Mouse (Mus musculus) ZHBTc4 (cell line): Measurements from ENCODE around the gene Grxcr1.

Source experiments
- DNase-seq: peaks from one replicate; pipeline ENCODE4 v3.0.0-alpha.2; 2011; ENCODE audit warnings: low read depth, low spot score

The Grxcr1 gene

GRCm38 (mm10) chr5:68087174-68087573, 55.5 kb downstream of the Grxcr1 start:
- no peak for DNase-seq

DNA sequence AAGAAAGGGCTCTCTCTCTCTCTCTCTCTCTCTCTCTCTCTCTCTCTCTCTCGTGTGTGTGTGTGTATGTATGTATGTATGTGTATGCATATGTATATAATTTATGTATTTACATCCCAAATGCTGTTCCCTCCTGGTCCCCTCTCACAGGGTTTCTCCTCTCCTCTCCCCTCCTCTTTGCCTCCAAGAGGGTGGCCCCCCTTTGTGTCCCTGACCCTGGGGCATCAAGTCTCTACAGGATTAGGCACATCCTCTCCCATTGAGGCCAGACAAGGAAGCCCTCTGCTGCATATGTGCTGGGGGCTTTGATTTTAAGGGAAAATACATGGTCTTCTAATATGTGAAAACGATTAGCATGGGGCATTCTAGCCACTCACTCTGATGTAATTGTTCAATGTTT, 61.5 kb downstream of the Grxcr1 start:
- no peak for DNase-seq

GRCm38 (mm10) chr5:68097665-68098624, 66.3 kb downstream of the Grxcr1 start:
- no peak for DNase-seq

DNA sequence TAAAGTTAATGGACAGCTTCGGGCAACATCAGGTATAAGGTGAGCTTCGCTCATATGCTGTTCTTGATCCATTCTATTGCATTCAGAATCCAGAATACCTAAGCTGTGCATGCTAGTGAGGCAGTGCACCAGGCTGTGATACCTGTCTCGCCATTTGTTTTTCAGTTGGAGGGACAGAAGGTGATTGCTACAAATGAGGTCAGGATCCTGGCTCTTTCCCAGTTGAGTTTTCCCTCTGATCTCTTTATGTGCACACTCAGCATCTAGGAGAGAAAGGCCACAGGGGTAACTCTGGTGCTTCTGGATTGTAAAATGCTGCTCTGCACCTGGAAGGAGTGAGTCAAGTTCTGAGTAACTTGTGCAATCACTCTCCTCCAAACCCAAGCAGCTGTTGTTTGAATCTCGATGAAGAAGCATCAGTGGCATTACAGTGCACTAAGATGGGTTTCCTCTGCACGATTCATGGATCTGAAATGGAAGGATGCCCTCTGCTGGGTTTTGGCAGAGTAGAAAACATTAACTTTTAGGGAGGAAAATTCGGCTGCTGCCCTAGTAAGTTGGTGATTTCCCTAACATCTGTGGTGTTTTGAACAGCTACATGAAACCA, 80.9 kb downstream of the Grxcr1 start:
- no peak for DNase-seq

- no peak for DNase-seq
Measured at GRCm38 (mm10) chr5:68120880-68121279, 89.2 kb downstream of the Grxcr1 start.

DNA sequence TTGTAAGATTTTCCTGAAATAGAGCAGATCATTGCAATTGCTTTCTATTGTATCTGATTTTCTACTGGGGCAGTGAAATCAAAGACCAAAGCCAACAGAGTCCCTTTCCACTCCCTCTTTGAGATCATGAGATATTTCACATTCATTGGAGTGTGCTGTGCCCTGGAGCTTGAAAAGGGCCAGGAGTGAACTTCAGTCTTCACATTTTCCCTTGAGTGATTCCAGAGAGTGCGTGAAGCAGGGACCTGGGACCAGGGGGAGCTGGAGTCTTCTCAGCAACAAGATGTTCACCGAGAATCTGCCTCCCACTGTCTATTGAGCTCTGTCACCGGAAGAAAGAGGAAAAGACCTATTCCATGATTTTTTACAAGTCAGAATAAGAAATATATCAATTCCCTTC, 91.2 kb downstream of the Grxcr1 start:
- DNase-seq, result no peak

DNA sequence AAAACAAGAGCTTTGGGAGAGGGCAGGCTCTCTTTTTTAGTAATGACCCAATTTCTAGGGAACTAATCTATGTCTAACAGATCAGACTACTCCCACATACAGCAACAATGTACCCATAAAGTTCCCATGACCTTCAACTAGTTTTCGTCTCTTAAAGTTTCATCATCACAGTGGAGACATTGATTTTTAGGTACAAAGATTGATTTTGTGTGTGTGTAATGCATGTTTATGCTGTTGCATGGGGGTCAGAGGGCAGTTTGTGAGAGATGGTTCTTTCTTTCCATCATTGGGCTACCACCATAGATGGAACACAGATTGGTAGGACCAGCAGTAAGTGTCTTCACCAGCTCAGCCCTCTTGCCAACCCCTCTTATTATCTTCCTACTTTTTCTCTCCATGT, 93.8 kb downstream of the Grxcr1 start:
- DNase-seq, result no peak

DNA sequence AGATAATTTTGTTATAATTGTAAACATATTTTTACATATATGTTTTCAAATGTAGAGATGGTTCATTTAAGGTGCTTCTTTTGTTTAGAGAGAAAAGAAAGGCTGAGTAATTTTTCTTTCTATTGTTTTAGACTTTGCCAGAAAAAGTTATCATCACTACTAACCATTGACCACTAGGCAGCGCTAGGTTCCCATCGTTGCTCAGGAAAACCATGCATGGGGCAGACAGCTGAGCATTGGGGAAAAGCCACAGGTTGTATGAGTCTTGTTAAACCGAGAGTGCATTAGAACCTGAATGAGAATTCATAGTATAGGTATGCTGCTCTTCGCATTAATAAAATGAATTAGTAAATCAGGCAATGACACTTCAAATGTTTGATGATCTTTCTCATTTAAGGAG, 96.8 kb downstream of the Grxcr1 start:
- peak; percentile 46 for DNase-seq

- no peak for DNase-seq
Measured at GRCm38 (mm10) chr5:68128821-68129608, 97.4 kb downstream of the Grxcr1 start.

DNA sequence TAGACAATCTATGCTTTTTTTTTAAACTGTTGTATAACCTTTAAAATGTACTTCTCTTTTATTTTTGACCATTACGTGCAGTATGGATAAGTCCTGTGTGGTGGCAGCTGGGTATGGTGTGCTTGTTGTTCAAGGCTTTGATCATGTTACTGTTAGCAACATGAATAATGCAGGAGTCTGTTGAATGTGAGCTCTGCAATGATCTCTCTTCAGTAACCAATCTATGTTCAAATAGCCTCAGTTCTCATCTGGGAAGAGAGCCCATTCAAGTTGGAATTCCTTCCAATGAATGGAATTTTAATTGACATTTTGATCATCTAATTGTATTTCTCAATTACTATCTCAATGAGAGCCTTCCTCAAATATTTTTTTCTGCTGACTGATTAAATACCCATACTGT, 115.2 kb downstream of the Grxcr1 start:
- no peak for DNase-seq

- DNase-seq, result no peak
Measured at GRCm38 (mm10) chr5:68149946-68150345, 118.3 kb downstream of the Grxcr1 start.

DNA sequence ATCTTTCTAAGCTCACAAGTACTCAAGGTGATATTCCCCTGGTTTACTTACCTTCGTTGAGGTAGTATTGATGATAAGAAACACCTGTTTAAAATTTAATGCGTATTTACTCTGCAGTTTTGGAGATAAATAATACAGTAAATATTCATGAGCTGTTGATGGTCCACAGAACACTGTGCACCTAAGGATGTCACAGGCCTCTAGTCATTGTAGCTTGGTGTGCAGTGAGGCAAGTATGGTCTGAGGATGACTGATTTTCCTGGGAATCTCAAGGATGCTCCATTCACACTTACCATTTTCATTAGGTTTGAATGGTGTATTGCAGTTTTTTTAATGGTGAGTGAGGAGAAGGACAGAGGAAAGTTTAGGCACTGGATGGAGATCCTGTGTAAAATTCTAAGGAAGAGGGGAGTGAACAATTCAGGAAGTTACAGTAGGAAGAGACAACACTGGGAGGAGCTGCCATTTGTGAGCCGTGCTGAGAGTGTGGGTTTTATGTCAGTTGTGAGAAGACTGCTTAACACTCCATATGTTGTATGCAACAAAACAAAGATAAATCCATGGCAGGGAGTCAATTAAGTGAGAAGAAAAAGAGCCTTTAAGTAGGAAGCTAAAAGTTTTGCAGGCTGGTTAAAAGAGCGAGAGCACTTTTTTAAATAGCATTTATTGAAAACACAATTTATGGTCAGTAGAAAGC, 118.9 kb downstream of the Grxcr1 start:
- no peak for DNase-seq

GRCm38 (mm10) chr5:68162503-68162902, 130.9 kb downstream of the Grxcr1 start:
- no peak for DNase-seq

- no peak for DNase-seq
Measured at GRCm38 (mm10) chr5:68165954-68166353, 134.3 kb downstream of the Grxcr1 start.
